20 mouse cellular contexts compared by ENCODE assay signal in genomic region chr15:100029497-100029896, GRCm38 (mm10). TPM values are rescaled to one million over a fixed set of nuclear protein-coding genes. Genes with fewer than 3 reads are reported as not detected.
DNase-seq lines count a peak whose midpoint lies in the region; ATAC-seq and TF ChIP-seq lines count a peak whose summit lies in the region.
"Had no signal": no experiment of that assay in that cellular context is flagged by ENCODE, and none has a peak within 500 bp of the region (broad histone marks: within the 10 kb centered on the region; RNA-seq: fewer than 3 reads in every experiment).

No protein-coding gene starts in this region.

- peak overlapping the region; percentile 62; the same call in 1 of the 2 replicates for H3K27ac ChIP-seq in forebrain, embryonic 15.5 days (replicated peaks)
- H3K27ac ChIP-seq in forebrain, postnatal 0 days (ENCODE audit: low read depth, low read length) = no peak overlapping the region
- H3K27ac ChIP-seq: hindbrain, postnatal 0 days; limb, embryonic 12.5 days; liver, embryonic 14.5 days; midbrain, embryonic 15.5 days had no signal

- H3K27me3 ChIP-seq in forebrain, embryonic 15.5 days = no peaks in the 10 kb centered on the region
- no peaks in the 10 kb centered on the region for H3K27me3 ChIP-seq in forebrain, postnatal 0 days (ENCODE audit: insufficient read depth, low read length)
- H3K27me3 ChIP-seq: CH12.LX; limb, embryonic 12.5 days; midbrain, embryonic 15.5 days had no signal

- WGBS in forebrain, embryonic 15.5 days = 75% methylated on average over 8 of the region's 8 CpGs
- WGBS in forebrain, postnatal 0 days = 72% methylated on average over 8 of the region's 8 CpGs

- no peak overlapping the region for H3K4me3 ChIP-seq in forebrain, embryonic 15.5 days
- H3K4me3 ChIP-seq in forebrain, postnatal 0 days (ENCODE audit: low read depth, low read length) = no peak overlapping the region
- H3K4me3 ChIP-seq: erythroblast, embryonic 14.5 days; limb, embryonic 12.5 days; midbrain, embryonic 15.5 days had no signal

- no peak overlapping the region for H3K4me2 ChIP-seq in forebrain, embryonic 15.5 days (replicated peaks)
- H3K4me2 ChIP-seq in forebrain, postnatal 0 days (ENCODE audit: low read depth) = no peak overlapping the region
- H3K4me2 ChIP-seq: limb, embryonic 12.5 days; midbrain, embryonic 15.5 days had no signal

- no peaks in the 10 kb centered on the region for H3K36me3 ChIP-seq in forebrain, embryonic 15.5 days
- H3K36me3 ChIP-seq in forebrain, postnatal 0 days (ENCODE audit: insufficient read depth) = no peaks in the 10 kb centered on the region
- H3K36me3 ChIP-seq: limb, embryonic 12.5 days; midbrain, embryonic 15.5 days had no signal

- TF ChIP-seq CTCF in forebrain, postnatal 0 days (IDR thresholded peaks at IDR 0.05; ENCODE audit: low read depth) = no peak

- peaks cover 5% of the 10 kb centered on the region; the same call in 1 of the 2 replicates for H3K4me1 ChIP-seq in forebrain, embryonic 15.5 days
- H3K4me1 ChIP-seq in forebrain, postnatal 0 days (ENCODE audit: insufficient read depth) = peaks cover 4% of the 10 kb centered on the region; the same call in 1 of the 2 replicates
- H3K4me1 ChIP-seq: limb, embryonic 12.5 days; midbrain, embryonic 15.5 days had no signal

- intact Hi-C loops in left cerebral cortex, postnatal 36 days (cut with DNase I) = no loop called here
- intact Hi-C loops in left cerebral cortex, postnatal 10 days (cut with DNase I) = loop anchor here (10.0 kb wide), 1 partner anchor 345 kb away; no protein-coding TSS in a partner anchor

- no peak for ATAC-seq in forebrain, embryonic 15.5 days (replicated peaks)
- no peak for ATAC-seq in forebrain, postnatal 0 days
- ATAC-seq: hindbrain, postnatal 0 days; midbrain, embryonic 15.5 days had no signal

- no peaks in the 10 kb centered on the region for H3K9me3 ChIP-seq in forebrain, embryonic 15.5 days
- no peaks in the 10 kb centered on the region for H3K9me3 ChIP-seq in forebrain, postnatal 0 days (ENCODE audit: low read length)
- H3K9me3 ChIP-seq: midbrain, embryonic 15.5 days had no signal

- DNase-seq in forebrain, postnatal 0 days = no peak
- DNase-seq in left cerebral cortex, postnatal 36 days (ENCODE audit: low spot score in 2 of 2) = peak; percentile 26 to 31
- no peak for DNase-seq in left cerebral cortex, postnatal 10 days (ENCODE audit: extremely low spot score in 1 of 2, low spot score in 2 of 2)
- peak; percentile 55 to 75 for DNase-seq in right cerebral cortex, postnatal 10 days (ENCODE audit: low spot score in 2 of 2)
- no peak for DNase-seq in right cerebral cortex, postnatal 36 days (ENCODE audit: low spot score in 2 of 2)
- no peak for DNase-seq in layer of hippocampus, adult 11-12 months (ENCODE audit: low spot score)
- DNase-seq: adrenal gland, adult 2 months; cerebellum, adult 11 months; cerebellum, postnatal 14 days; kidney, adult 2 months; kidney, postnatal 25 days; layer of hippocampus, adult 9-11 months; thymus, postnatal 14 days had no signal

- no peak overlapping the region for H3K9ac ChIP-seq in forebrain, embryonic 15.5 days (replicated peaks)
- no peak overlapping the region for H3K9ac ChIP-seq in forebrain, postnatal 0 days
- H3K9ac ChIP-seq: limb, embryonic 12.5 days; liver, embryonic 14.5 days; midbrain, embryonic 15.5 days had no signal

RNA-seq across cellular contexts. Expression of gene Dip2b, which starts 9.0 kb away (rescaled TPM):
- 20.2 and 20.5 TPM in 2 replicates for polyA plus RNA-seq in forebrain, embryonic 15.5 days (2015; fragmentation: Nextera tagmentation; extraction: Ambion mirVana)
- total RNA-seq in forebrain, postnatal 0 days (2014; rRNA removed) = 29.3 and 40.6 TPM in 2 replicates
- 4.7 and 8.3 TPM in 2 replicates for polyA plus RNA-seq in forebrain, postnatal 0 days (2015; fragmentation: Nextera tagmentation; extraction: Ambion mirVana)
- 10 to 100 TPM; 64.8 to 68.3 TPM for total RNA-seq in left cerebral cortex, postnatal 36 days (2021)
- total RNA-seq in left cerebral cortex, postnatal 10 days (2021) = 10 to 100 TPM; 58.0 to 61.8 TPM

RNA-seq across cellular contexts. Expression of gene Larp4, which starts 59.6 kb away (rescaled TPM):
- polyA plus RNA-seq in forebrain, embryonic 15.5 days (2015; fragmentation: Nextera tagmentation; extraction: Ambion mirVana) = 23.9 and 27.4 TPM in 2 replicates
- 39.1 and 48.6 TPM in 2 replicates for total RNA-seq in forebrain, postnatal 0 days (2014; rRNA removed)
- 12.4 and 19.1 TPM in 2 replicates for polyA plus RNA-seq in forebrain, postnatal 0 days (2015; fragmentation: Nextera tagmentation; extraction: Ambion mirVana)
- total RNA-seq in left cerebral cortex, postnatal 36 days (2021) = 10 to 100 TPM; 47.1 to 47.6 TPM
- 10 to 100 TPM; 47.2 to 53.2 TPM for total RNA-seq in left cerebral cortex, postnatal 10 days (2021)

Comparison
In these comparisons a context has a peak if more than half of its experiments do, and no peak if none do; other contexts are left out.
1. DNase-seq: peak in left cerebral cortex, postnatal 36 days (2 of 2) and right cerebral cortex, postnatal 10 days (2 of 2); none in forebrain, postnatal 0 days (single experiment), left cerebral cortex, postnatal 10 days (0 of 2), right cerebral cortex, postnatal 36 days (0 of 2) and layer of hippocampus, adult 11-12 months (single experiment).